Mouse (Mus musculus) C2C12 (cell line): ENCODE measurements around the gene Atp13a2.

Experiments used
- CTCF ChIP-seq: IDR thresholded peaks from one replicate; pipeline ENCODE4 v1.5.1; 2011; ENCODE audit not compliant: control insufficient read depth, insufficient read depth, insufficient read length
- MAX ChIP-seq: IDR thresholded peaks from one replicate; pipeline ENCODE4 v1.6.1; 2011; ENCODE audit warnings: mild to moderate bottlenecking, control low read depth
- MYOD1 ChIP-seq: IDR thresholded peaks from one replicate; pipeline ENCODE4 v1.6.1; 2011; ENCODE audit warnings: low read depth; ENCODE audit not compliant: control insufficient read depth, insufficient read length
- MYOG ChIP-seq: IDR thresholded peaks from one replicate; pipeline ENCODE4 v1.6.1; 2011; ENCODE audit not compliant: control insufficient read depth, insufficient read length; ENCODE audit errors: extremely low read depth
- USF1 ChIP-seq: IDR thresholded peaks from one replicate; pipeline ENCODE4 v1.6.1; 2011; ENCODE audit warnings: low read depth, mild to moderate bottlenecking, control low read depth, moderate library complexity

- TF ChIP-seq CTCF (no peak), MAX (no peak), MYOG (no peak), MYOD1 (no peak), USF1 (no peak)
Measured at GRCm38 (mm10) chr4:141052442-141052841, 65.8 kb downstream of the Atp13a2 start.
